Mouse (Mus musculus) C2C12 (cell line): Measurements from ENCODE around the gene Aunip. TPM values are rescaled to one million over a fixed set of nuclear protein-coding genes. Genes with fewer than 3 reads are reported as not detected.
A peak's percentile ranks its signal among the peaks of the same experiment; 100 is the strongest.

ENCODE experiments used
- H3K27me3 ChIP-seq: one replicate; pipeline ENCODE4 v1.6.1; 2011; ENCODE audit not compliant: control insufficient read depth, insufficient read depth, insufficient read length
- H3K36me3 ChIP-seq: one replicate; pipeline ENCODE4 v1.6.1; 2011; ENCODE audit not compliant: control insufficient read depth, insufficient read depth
- H3K4me3 ChIP-seq: one replicate; pipeline ENCODE4 v1.5.1; 2011; ENCODE audit warnings: mild to moderate bottlenecking, control low read depth; ENCODE audit not compliant: poor library complexity, insufficient read depth, severe bottlenecking
- H3K79me2 ChIP-seq: one replicate; pipeline ENCODE4 v1.6.1; 2011; ENCODE audit not compliant: control insufficient read depth, insufficient read depth
- H3K79me3 ChIP-seq: one replicate; pipeline ENCODE4 v1.6.1; 2011; ENCODE audit warnings: low read depth, control low read depth
- H3ac ChIP-seq: one replicate; pipeline ENCODE3; 2011; ENCODE audit warnings: low read depth; ENCODE audit not compliant: control insufficient read depth, insufficient read length
- CEBPB ChIP-seq: IDR thresholded peaks from one replicate; pipeline ENCODE4 v1.6.1; 2011; ENCODE audit warnings: low read depth, mild to moderate bottlenecking, control low read depth, moderate library complexity
- CTCF ChIP-seq: IDR thresholded peaks from one replicate; pipeline ENCODE4 v1.5.1; 2011; ENCODE audit not compliant: control insufficient read depth, insufficient read depth, insufficient read length
- FOSL1 ChIP-seq: IDR thresholded peaks from one replicate; pipeline ENCODE4 v1.8.0; 2011; ENCODE audit warnings: mild to moderate bottlenecking, low read length; ENCODE audit not compliant: poor library complexity, insufficient read depth, severe bottlenecking
- MAX ChIP-seq: IDR thresholded peaks from one replicate; pipeline ENCODE4 v1.6.1; 2011; ENCODE audit warnings: mild to moderate bottlenecking, control low read depth
- MYOD1 ChIP-seq: IDR thresholded peaks from one replicate; pipeline ENCODE4 v1.6.1; 2011; ENCODE audit warnings: low read depth; ENCODE audit not compliant: control insufficient read depth, insufficient read length
- MYOG ChIP-seq: IDR thresholded peaks from one replicate; pipeline ENCODE4 v1.6.1; 2011; ENCODE audit not compliant: control insufficient read depth, insufficient read length; ENCODE audit errors: extremely low read depth
- USF1 ChIP-seq: IDR thresholded peaks from one replicate; pipeline ENCODE4 v1.6.1; 2011; ENCODE audit warnings: low read depth, mild to moderate bottlenecking, control low read depth, moderate library complexity
- polyA plus RNA-seq: library from polyadenylated mRNA; unstranded; fragments of >200 nt; fragmentation: generic; extraction: Trizol; gene quantifications from one replicate; pipeline ENCODE4 v1.2.1, GENCODE M21; 2012; ENCODE audit warnings: missing spikeins

The Aunip gene
- polyA plus RNA-seq, 1 experiment = 14.9 TPM

GRCm38 (mm10) chr4:134505966-134506594, 4.7 kb upstream of the Aunip start:
- Histone ChIP-seq H3K79me3 (no peaks in the 10 kb centered on the region), H3K79me2 (peaks cover 1% of the 10 kb centered on the region), H3K27me3 (no peaks in the 10 kb centered on the region), H3K4me3 (no peak overlapping the region), H3ac (no peak overlapping the region), H3K36me3 (no peaks in the 10 kb centered on the region)
- TF ChIP-seq USF1 = no peak
- TF ChIP-seq CEBPB = no peak
- TF ChIP-seq CTCF = no peak
- TF ChIP-seq FOSL1 = no peak
- TF ChIP-seq MYOG = no peak
- TF ChIP-seq MAX = no peak

- Histone ChIP-seq H3ac (no peak overlapping the region), H3K4me3 (no peak overlapping the region), H3K36me3 (no peaks in the 10 kb centered on the region), H3K79me2 (peaks cover 8% of the 10 kb centered on the region), H3K27me3 (no peaks in the 10 kb centered on the region), H3K79me3 (peaks cover 5% of the 10 kb centered on the region)
- no peak for TF ChIP-seq MYOG
Measured at GRCm38 (mm10) chr4:134506713-134507112, 4.1 kb upstream of the Aunip start.

DNA sequence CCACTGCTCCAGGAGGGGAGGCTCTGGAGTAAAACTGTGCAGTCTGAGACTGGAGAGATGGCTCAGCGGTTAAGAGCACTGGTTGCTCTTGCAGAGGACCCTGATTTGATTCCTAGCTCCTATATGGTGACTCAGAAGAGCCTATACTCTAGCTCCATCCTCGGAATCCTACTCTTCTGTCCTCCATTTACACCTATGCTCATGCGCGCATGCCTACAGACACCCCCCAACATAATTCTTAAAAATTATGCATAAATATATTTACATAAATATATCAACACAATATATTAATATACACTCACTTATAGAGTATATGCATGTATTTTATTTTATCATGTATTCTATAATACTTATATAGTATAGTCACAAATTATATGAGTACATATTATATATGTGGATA, 403 bp upstream of the Aunip start:
- H3K4me3 ChIP-seq = no peak overlapping the region
- TF ChIP-seq CTCF = no peak
- no peak for TF ChIP-seq CEBPB
- TF ChIP-seq FOSL1 = no peak
- no peak for TF ChIP-seq USF1
- no peak for TF ChIP-seq MYOG
- no peak for TF ChIP-seq MAX
- TF ChIP-seq MYOD1 = no peak
- peaks cover 39% of the 10 kb centered on the region for H3K79me2 ChIP-seq
- no peak overlapping the region for H3ac ChIP-seq
- H3K36me3 ChIP-seq = peaks cover 6% of the 10 kb centered on the region
- H3K27me3 ChIP-seq = no peaks in the 10 kb centered on the region
- peaks cover 22% of the 10 kb centered on the region for H3K79me3 ChIP-seq

DNA sequence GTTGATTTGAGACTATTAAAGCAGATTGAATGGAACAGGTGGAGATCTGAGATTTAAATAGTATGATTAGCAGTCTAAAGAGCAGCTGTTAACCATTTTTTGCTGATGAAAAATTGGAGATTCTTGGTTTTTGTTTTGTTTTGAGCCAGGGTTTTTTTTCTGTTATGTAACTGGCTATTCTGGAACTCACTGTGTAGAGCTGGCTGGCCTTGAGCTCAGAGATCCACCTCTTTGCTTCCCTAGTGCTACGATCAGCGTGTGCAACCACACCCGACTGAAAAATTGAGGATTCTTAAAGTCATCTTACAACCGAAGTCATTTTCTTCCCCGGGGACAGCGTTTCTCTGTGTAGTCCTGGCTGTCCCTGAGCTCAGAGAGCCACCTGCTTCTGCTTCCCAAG, 931 bp downstream of the Aunip start:
- Histone ChIP-seq H3K36me3 (peaks cover 6% of the 10 kb centered on the region), H3ac (peak overlapping the region; percentile 37), H3K4me3 (peak overlapping the region; percentile 43), H3K79me2 (peaks cover 52% of the 10 kb centered on the region), H3K27me3 (no peaks in the 10 kb centered on the region), H3K79me3 (peaks cover 26% of the 10 kb centered on the region)
- no peak for TF ChIP-seq FOSL1
- no peak for TF ChIP-seq USF1
- no peak for TF ChIP-seq CTCF
- TF ChIP-seq CEBPB = no peak
- TF ChIP-seq MYOD1 = peak; percentile 31
- TF ChIP-seq MYOG = no peak
- no peak for TF ChIP-seq MAX

DNA sequence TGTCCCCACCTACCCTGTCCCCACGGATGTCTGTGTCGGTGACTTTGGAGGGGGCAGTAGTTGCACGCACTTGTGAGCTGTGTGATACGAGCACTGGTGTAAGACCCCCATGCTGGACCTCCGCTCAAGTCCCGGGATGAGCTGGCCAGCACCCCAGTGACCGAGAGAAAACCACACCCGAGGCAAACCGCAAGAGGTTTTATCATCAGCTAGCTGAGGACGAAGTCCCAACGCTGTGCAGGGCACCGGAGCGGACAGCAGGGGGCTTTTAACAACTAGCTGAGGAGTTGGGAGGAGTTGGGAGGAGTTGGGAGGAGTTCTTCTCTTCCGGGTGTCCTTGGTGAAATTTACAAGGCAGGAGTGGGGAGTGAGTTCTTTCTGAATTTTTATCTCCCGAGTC, 2.0 kb downstream of the Aunip start:
- H3ac ChIP-seq = no peak overlapping the region
- peaks cover 63% of the 10 kb centered on the region for H3K79me2 ChIP-seq
- H3K36me3 ChIP-seq = peaks cover 7% of the 10 kb centered on the region
- no peak overlapping the region for H3K4me3 ChIP-seq
- peaks cover 35% of the 10 kb centered on the region for H3K79me3 ChIP-seq
- H3K27me3 ChIP-seq = no peaks in the 10 kb centered on the region
- TF ChIP-seq MYOG (no peak), CEBPB (no peak), CTCF (no peak), FOSL1 (no peak), MYOD1 (no peak), USF1 (no peak), MAX (no peak)

DNA sequence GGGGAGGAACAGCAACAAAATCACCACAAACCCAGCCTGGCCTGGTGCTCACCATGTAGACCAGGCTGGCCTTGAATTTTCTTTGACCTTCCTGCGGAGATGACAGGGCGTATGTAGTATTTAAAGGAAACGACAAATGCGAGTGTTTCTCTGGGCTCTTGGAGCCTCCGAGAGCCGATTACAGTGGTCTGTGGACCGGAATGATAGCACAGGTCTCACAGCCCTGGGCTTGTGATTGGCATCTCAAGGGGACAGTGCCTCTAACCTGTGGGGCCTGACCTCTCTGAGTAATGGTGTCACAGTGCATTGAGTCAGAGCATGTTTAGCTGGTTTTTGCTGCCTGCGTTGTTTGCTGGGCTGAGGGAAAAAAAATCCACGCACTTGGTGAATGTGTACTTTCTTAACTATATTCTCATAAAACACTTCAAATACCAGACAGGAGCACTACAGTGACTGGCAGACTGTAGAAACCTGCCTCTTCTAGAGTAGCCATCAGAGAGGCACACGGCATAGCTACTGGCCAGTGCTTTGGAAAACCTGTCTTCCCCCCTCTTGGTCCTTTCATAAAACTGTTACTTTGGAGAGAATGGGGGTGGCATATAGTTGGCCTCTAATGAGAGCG, 3.6 kb downstream of the Aunip start:
- TF ChIP-seq CEBPB (no peak), CTCF (no peak), MYOD1 (no peak), MAX (no peak), MYOG (no peak), USF1 (no peak), FOSL1 (no peak)
- Histone ChIP-seq H3ac (no peak overlapping the region), H3K79me2 (peaks cover 78% of the 10 kb centered on the region), H3K36me3 (peaks cover 13% of the 10 kb centered on the region), H3K4me3 (no peak overlapping the region), H3K27me3 (no peaks in the 10 kb centered on the region), H3K79me3 (peaks cover 45% of the 10 kb centered on the region)
